Mouse (Mus musculus) gastrocnemius, adult 2 months (tissue): ENCODE results near the gene Dusp27. TPM values are rescaled to one million over a fixed set of nuclear protein-coding genes. Genes with fewer than 3 reads are reported as not detected.
A peak's percentile ranks its signal among the peaks of the same experiment; 100 is the strongest.
"Not testable (repeated sequence)": the region's sequence is repeated elsewhere in the genome, so short reads cannot be mapped to it uniquely, and the experiment has no call there.

Source experiments
- DNase-seq: peaks from one replicate; pipeline ENCODE4 v3.0.0; 2022
- H3K27ac ChIP-seq: fragments of 200-600 bp; 2 replicates; pipeline ENCODE4 v1.8.1; 2022; ENCODE audit warnings: mild to moderate bottlenecking
- H3K4me3 ChIP-seq: fragments of 200-600 bp; 2 replicates; pipeline ENCODE4 v1.8.1; 2022; ENCODE audit warnings: mild to moderate bottlenecking, moderate library complexity
- CTCF ChIP-seq: fragments of 200-600 bp; IDR thresholded peaks from 2 replicates; pipeline ENCODE4 v1.8.1; 2022; ENCODE audit warnings: antibody characterized with exemption, mild to moderate bottlenecking, moderate library complexity
- intact Hi-C: fragments of 180-260 bp; cut with DNase I; formaldehyde crosslinking; loops from one replicate; pipeline ENCODE4 v1.15.1; 2025
- total RNA-seq, 2 experiments: library from RNA; stranded (reverse); gene quantifications; 2 replicates each; pipeline ENCODE4 v1.2.3; 2021

Gene Dusp27
- total RNA-seq, 2 experiments from 2014 or later: 68.9 to 69.3 TPM

DNA sequence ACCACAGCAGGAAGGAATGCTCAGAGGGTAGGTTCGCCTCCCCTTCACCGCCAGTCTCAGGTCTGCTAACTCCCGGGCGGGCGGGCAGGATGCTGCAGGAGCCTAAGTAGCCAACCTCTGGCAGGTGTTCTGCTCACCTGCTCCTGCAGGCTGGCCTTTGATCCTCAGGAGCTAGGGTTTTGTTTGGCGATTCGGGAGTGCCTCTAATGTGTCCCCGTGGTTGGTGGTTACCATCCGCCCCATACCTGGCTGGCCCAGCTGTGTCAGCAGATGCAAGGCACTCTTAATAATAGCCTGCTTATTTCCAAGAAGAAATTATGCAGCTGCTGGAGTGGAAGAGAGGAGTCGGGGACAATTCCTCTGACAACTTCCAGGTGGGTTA lies 27.4 kb upstream of the Dusp27 start:
- DNase-seq: no peak
- H3K27ac ChIP-seq: no peak overlapping the region
- intact Hi-C loops: loop anchor here (2.0 kb wide), 2 partner anchors 150 to 380 kb away; no protein-coding TSS in a partner anchor
- TF ChIP-seq CTCF: no peak
- H3K4me3 ChIP-seq: no peak overlapping the region

DNA sequence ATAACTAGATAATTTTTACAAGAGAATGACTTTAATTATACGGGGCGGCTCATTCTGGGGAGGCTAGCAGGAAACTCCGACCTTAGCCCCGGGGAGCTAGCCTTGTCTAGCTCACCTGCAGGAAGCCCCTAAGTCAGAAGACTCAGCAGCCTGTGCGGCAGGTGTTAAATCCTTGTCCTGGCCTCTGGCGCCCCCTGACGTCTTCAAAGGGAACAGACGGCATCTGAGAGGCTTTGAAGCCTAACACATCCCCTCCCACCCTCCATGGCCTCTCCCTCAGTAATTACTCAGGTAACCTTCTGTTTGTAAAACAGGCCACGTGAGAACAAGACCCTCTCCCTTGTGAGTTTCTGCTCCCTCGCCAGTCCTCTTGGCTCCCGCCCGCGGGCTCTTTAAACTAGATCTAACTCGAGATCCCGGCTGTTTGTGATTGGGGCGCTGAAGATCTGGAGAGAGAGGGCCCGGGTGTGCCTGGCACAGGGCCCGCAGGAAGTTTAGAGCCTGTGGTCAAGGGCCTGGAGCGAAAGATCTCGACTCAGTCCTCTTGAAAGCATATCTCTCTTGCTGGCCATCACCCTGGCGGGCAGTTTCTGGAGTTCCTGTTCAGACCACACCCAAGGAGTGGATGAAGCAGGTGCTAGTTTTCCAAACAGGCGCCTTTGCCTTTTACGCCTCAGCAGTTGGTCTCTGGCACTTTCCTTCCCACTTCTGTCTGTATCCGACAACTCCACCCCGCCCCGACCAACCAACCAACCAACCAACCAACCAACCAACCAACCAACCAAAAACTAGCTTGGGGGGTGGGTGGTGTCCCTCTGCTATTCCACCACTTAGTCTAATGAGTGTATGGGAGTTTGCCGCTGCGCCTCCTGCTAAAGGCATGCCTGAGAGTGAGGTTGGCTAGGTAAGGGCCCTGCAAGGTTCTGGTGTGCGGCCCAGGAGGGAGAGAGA lies 26.7 kb upstream of the Dusp27 start:
- TF ChIP-seq CTCF: peak; percentile 98
- peak overlapping the region; percentile 26 for H3K4me3 ChIP-seq
- peak; percentile 70 for DNase-seq
- intact Hi-C loops: loop anchor here (1.0 to 2.0 kb wide), 3 partner anchors 150 to 380 kb away; no protein-coding TSS in a partner anchor
- no peak overlapping the region for H3K27ac ChIP-seq

DNA sequence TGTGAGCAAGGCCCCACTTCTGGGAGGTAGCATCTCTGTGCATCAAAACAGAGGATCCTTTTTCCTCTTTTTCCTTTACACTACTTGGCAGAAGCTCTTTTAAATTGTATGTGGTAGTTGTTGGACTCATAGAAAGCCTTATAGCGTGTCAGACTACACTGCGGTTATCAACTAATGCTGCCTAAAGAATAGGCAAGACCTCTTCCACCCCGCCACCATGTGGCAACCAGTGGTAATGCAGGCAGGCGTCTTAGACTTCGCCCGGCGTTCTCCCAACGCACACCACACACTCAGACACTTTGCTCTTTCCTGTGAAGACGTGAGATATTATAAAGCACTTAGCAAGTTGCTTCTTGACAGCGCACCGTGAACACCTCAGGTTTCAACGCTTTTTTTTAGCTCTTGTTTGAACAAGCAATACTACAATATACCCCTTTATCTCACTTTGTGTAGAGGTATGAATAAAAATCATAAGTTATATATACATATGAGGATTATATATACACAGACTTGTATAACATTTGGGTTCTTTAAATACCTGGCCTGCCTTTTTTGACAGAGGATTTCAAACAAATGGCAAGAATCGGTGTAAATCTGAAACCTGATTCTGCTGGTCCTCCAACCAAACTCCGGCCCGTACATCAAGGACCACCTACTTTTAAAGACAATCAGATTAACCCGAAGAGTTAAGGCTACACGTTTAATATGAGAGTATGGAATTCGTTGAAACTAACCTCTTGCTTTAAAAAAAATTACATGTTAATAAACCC lies 25.8 kb upstream of the Dusp27 start:
- intact Hi-C loops: loop anchor here (1.0 to 2.0 kb wide), 3 partner anchors 149 to 379 kb away; no protein-coding TSS in a partner anchor
- TF ChIP-seq CTCF: peak; percentile 99
- Histone ChIP-seq H3K27ac (no peak overlapping the region), H3K4me3 (peak overlapping the region; percentile 26; the same call in 1 of the 2 replicates)
- peak; percentile 88 for DNase-seq

DNA sequence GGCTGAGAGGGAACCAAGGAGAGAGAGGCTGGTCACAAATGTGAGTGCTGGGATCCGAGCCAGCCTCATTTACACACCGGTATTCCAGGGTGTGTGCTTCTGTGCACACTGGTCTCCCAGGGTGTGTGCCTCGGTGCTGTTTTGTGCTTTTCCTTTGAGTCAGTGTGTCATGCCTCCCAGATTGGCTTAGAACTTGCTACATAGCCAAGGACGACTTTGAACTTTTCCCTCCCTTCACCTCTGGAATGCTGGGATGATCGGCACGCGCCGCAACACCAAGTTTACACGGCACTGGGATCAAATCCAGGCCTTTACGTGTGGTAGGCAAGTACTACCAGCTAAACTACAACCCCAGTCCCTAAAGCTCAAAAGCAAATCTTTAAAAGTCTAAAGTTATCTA lies 24.3 kb upstream of the Dusp27 start:
- Histone ChIP-seq H3K4me3 (no peak overlapping the region), H3K27ac (no peak overlapping the region)
- no peak for TF ChIP-seq CTCF
- DNase-seq: no peak
- intact Hi-C loops: loop anchor here (1.0 kb wide), 1 partner anchor 48 kb away; no protein-coding TSS in a partner anchor

DNA sequence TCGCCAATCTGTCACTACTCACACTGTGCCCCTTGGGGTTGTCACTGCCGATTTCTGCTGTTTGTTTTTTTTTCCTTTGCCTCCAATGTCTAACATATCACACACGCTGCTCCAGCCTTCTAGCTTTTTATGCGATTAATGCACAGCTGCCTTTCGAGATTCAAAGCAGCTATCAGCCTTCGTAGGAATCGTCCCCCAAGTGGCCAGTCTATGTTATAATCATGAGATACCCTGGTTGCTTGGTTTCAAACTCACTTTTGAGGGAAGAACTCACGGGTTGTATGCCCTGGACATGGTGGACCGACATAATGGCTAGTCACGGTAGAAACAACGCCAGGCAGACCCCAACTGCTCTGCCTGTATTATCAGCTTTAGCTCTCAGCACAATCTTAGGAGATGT lies 23.6 kb upstream of the Dusp27 start:
- Histone ChIP-seq H3K27ac (no peak overlapping the region), H3K4me3 (no peak overlapping the region)
- intact Hi-C loops: no loop called here
- no peak for DNase-seq
- TF ChIP-seq CTCF: no peak

DNA sequence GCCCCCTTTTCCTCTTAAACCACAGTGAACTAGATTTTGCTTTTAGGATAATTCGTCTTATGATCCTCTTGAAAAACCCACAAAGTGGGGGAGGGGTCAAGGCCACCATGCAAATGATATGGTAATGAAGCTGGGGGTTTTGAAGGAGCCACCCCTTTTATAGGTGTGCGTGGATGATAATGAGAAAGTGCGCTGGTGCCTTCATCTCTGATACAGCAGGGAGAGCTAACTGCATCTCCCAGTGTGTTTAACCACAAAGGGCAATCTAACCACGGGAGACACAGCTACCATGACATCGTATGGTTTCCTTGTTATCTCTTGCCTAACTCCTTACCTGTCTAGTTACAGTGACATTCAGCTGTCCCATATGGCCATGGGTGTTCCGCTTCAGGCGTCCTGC lies 22.3 kb upstream of the Dusp27 start:
- DNase-seq: no peak
- intact Hi-C loops: no loop called here
- TF ChIP-seq CTCF: no peak

DNA sequence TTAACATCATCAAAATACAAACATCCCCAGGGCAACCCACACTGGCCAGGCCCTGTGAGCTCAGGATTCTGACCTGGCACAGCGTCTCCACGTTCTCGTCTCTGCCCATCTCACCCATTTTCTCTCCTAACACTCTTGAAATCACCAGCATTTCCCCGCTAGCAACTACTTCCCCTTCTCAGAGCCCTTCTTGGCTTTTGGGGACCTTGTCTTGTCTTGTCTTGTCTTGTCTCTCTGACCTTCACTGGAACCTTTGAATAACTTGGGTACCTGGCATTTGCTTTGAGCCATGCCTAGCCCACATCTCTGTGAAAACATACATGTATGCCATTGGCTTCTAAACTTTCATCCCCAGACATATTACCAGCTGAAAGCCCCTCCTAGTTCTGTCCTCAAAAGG lies 21.7 kb upstream of the Dusp27 start:
- Histone ChIP-seq H3K4me3 (no peak overlapping the region), H3K27ac (no peak overlapping the region)
- no peak for TF ChIP-seq CTCF
- intact Hi-C loops: no loop called here
- DNase-seq: no peak

More for the DNA sequence above, 22.3 kb upstream of the Dusp27 start:
- Histone ChIP-seq H3K27ac (no peak overlapping the region), H3K4me3 (no peak overlapping the region)

DNA sequence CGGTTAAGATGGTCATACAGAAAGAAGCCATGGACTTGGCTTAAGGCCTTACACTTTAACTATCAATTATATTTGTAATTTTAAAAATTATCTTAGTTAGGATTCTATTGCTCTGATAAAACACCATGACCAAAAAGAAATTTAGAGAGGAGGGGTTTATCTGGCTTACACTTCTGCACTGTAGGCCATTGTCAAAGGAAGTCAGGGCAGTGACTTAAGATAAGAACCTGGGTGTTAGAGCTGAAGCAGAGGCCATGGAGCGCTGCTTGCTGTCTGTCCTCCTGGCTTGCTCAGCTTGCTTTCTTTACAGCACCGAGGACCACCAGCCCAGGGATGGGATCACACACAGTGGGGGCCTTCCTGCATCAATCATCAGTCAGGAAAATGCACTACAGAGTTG lies 19.9 kb upstream of the Dusp27 start:
- no peak overlapping the region for H3K27ac ChIP-seq
- TF ChIP-seq CTCF: no peak
- no peak overlapping the region for H3K4me3 ChIP-seq
- intact Hi-C loops: no loop called here
- no peak for DNase-seq

DNA sequence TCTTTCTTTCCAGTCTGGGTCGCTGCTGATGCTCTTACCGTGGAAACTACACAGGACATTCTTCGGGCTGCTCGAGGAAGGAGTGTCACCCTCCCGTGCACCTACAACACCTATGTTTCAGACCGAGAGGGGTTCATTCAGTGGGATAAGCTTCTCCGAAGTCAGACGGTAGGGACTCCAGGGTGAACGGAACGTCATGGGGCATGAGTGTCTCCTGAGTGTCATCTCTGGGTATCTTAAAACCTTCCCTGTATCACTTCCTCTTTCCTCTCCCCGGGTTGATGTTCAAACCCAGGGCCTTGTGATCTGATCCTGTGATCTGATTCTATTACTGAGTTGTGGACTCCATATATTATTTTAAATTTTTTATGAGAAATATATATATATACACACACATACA lies 18.9 kb upstream of the Dusp27 start:
- no peak for TF ChIP-seq CTCF
- no peak for DNase-seq

DNA sequence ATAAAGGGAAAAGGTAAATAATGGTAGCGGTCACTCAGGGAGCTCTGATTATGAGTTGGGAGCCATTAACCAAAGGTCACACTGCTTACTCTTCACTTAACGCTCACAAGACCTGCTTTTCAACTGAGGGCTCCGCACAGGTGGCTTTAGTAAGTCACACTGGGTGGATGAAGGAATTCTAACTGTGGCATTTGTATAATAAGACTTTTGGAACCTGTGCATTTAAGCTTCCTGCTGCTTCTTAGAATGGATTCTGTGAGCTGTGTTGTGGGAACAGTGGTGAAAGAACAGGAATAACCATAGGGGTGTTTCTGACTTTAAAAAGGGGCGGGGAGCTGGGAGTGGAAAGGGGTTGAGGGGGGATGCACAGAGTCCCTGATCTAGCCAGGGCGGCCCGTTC lies 14.6 kb upstream of the Dusp27 start:
- no peak for DNase-seq
- H3K4me3 ChIP-seq: no peak overlapping the region
- TF ChIP-seq CTCF: no peak
- intact Hi-C loops: no loop called here
- H3K27ac ChIP-seq: no peak overlapping the region

More for the DNA sequence above, 18.9 kb upstream of the Dusp27 start:
- Histone ChIP-seq H3K4me3 (no peak overlapping the region), H3K27ac (no peak overlapping the region)
- intact Hi-C loops: no loop called here

DNA sequence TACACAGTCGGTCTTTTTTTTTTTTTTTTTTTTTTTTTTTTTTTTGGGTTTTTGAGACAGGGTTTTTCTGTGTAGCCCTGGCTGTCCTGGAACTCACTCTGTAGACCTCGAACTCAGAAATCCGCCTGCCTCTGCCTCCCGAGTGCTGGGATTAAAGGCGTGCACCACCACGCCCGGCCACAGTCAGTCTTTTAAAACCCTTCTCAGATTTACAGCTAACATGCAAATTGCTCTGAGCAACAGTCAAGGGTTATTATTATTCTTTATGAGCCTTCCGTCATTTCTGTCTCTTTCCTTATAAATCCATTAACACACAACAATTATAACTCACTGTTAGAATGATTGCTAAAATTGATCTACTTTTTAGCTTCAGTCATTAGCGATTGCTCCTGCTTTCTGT lies 14.1 kb upstream of the Dusp27 start:
- intact Hi-C loops, H3K4me3 ChIP-seq, DNase-seq, H3K27ac ChIP-seq: not testable (repeated sequence)

DNA sequence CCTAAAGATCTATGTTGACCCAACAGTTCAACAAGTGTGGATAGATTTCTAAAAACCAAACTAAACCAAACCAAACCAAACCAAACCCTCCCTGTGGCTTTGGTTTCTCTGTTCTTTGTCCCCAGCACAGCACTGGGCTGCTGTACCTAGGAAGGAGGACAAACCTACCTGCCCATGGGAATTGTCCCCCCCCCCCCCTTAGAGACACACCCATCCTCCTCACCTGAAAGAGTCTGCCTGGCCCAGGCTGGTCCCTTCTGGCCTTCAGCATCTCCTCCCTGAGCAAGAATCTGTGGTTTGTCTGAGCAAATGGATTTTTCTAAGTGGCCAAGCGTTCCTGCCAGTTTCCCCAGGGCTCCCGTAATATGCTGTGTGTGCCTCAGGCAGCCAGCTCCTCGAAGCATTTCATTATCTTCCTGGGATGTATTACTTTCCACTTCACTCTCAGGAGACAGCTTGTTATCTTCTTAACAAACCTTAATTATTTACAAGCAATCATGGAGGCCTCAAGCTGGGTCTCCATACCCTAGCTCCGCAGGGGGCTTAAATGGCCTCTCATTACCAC lies 12.0 kb upstream of the Dusp27 start:
- intact Hi-C loops: no loop called here
- TF ChIP-seq CTCF: no peak
- no peak overlapping the region for H3K27ac ChIP-seq
- H3K4me3 ChIP-seq: no peak overlapping the region
- no peak for DNase-seq

DNA sequence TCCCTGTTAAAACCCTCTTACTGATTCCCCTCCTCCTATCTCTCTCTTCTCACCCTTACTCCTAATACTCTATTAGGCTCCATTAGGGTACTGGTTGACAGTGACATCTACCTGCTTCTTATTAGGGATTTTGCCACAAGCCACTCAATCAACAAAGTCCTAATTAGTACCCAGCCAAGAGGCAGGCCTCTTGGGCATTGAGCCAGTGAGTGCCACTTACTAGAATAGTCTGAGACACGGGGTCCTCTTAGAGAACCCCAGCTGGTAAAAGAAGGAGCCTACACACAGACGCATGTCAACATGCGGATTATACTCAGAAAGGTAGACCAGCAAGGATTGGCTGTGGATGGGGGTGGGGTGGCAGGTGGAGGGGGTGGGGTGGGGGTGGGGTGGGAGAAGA lies 11.4 kb upstream of the Dusp27 start:
- Histone ChIP-seq H3K4me3 (no peak overlapping the region), H3K27ac (no peak overlapping the region)
- intact Hi-C loops: no loop called here
- no peak for DNase-seq
- no peak for TF ChIP-seq CTCF
